Mouse (Mus musculus) CH12.LX (cell line): ENCODE data around the gene Zbtb42.

Experiments used
- CHD2 ChIP-seq: IDR thresholded peaks from 2 replicates; pipeline ENCODE4 v1.6.1; 2011; ENCODE audit warnings: low read length, improper control_type of control experiment
- CTCF ChIP-seq, 2 experiments: IDR thresholded peaks in 1 of 2; conservative IDR thresholded peaks in 1 of 2; 2 replicates each; pipeline ENCODE4 v1.5.1; 2011 to 2012; ENCODE audit warnings: low read depth in 2 of 2, low read length in 2 of 2, improper control_type of control experiment in 1 of 2, inconsistent platforms in 1 of 2, mild to moderate bottlenecking in 1 of 2, moderate library complexity in 1 of 2
- E2F4 ChIP-seq: IDR thresholded peaks from 2 replicates; pipeline ENCODE4 v1.6.1; 2011; ENCODE audit warnings: low read depth, low read length, improper control_type of control experiment; ENCODE audit not compliant: insufficient replicate concordance
- ETS1 ChIP-seq: conservative IDR thresholded peaks from 2 replicates; pipeline ENCODE4 v1.6.1; 2012; ENCODE audit warnings: low read depth, mild to moderate bottlenecking, inconsistent platforms, low read length, improper control_type of control experiment, moderate library complexity
- KAT2A ChIP-seq: IDR thresholded peaks from 2 replicates; pipeline ENCODE4 v1.6.1; 2012; ENCODE audit warnings: low read length, improper control_type of control experiment, inconsistent platforms; ENCODE audit not compliant: insufficient replicate concordance
- MAZ ChIP-seq: IDR thresholded peaks from 2 replicates; pipeline ENCODE4 v1.6.1; 2012; ENCODE audit warnings: low read depth, mild to moderate bottlenecking, inconsistent platforms, low read length, improper control_type of control experiment, moderate library complexity
- POLR2A ChIP-seq: IDR thresholded peaks from 2 replicates; pipeline ENCODE4 v1.6.1; 2011; ENCODE audit warnings: low read depth, mild to moderate bottlenecking, improper control_type of control experiment, low read length
- RAD21 ChIP-seq: IDR thresholded peaks from 2 replicates; pipeline ENCODE4 v1.6.1; 2011; ENCODE audit warnings: low read depth, mild to moderate bottlenecking, low read length, improper control_type of control experiment, moderate library complexity
- SIN3A ChIP-seq: IDR thresholded peaks from 2 replicates; pipeline ENCODE4 v1.6.1; 2012; ENCODE audit warnings: low read length, improper control_type of control experiment, inconsistent platforms
- UBTF ChIP-seq: IDR thresholded peaks from 2 replicates; pipeline ENCODE4 v1.6.1; 2012; ENCODE audit warnings: low read depth, mild to moderate bottlenecking, inconsistent platforms, low read length, improper control_type of control experiment, moderate library complexity
- USF2 ChIP-seq: conservative IDR thresholded peaks from 2 replicates; pipeline ENCODE4 v1.6.1; 2011; ENCODE audit warnings: low read depth, low read length, improper control_type of control experiment
- ZKSCAN1 ChIP-seq: IDR thresholded peaks from 2 replicates; pipeline ENCODE4 v1.6.1; 2012; ENCODE audit warnings: low read depth, inconsistent platforms, low read length, improper control_type of control experiment, borderline replicate concordance
- ZMIZ1 ChIP-seq: IDR thresholded peaks from 2 replicates; pipeline ENCODE4 v1.6.1; 2012; ENCODE audit warnings: low read depth, mild to moderate bottlenecking, inconsistent platforms, low read length, improper control_type of control experiment
- ZNF384 ChIP-seq: IDR thresholded peaks from 2 replicates; pipeline ENCODE4 v1.6.1; 2012; ENCODE audit warnings: low read depth, low read length, improper control_type of control experiment, inconsistent platforms

DNA sequence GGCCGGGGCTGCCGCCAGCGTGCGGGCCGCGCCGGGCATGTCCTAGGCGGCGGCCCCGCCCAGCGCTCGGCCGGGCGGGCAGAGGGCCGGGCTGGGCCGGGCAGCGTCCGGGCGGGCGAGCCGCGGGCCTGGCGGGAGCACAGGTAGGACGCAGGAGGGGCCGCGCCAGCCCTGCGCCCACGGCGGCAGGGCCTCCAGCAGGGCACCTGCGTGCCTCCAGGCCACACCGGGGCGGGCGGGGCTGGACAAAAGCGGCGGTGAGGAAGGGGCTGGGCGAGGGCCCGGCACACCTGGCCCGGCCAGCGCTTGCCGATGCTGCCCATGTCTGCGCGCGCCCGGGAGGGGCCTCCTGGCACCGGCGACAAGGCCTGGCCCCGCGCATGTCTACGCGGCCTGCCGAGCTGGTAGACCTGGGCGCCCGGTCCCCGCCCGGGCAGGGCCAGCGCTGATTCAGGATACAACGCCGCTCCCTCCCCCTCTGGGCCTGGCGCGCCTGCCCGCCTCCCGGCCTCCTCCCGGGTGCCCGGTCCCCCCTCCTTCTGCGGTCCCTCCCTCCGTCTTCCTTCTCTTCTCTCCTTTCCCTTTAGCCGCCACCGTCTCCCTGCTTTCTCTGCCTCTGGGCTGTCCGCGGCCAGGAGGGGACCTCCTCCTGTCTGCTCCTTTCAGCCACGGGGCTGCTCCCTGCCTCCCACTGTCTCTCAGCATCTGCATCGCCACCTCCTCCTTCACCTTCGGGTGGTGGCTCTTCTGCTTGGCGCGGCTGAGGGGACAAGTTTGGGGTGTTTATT lies 43.8 kb downstream of the Zbtb42 start:
- TF ChIP-seq MAZ (no peak), ZNF384 (no peak), CTCF (conservative IDR thresholded peaks at IDR 0.05 in 1 of 2, IDR thresholded peaks at IDR 0.05 in 1 of 2; ENCODE audit: low read depth in 2 of 2, low read length in 2 of 2) (no peak), POLR2A (no peak), UBTF (no peak), ETS1 (no peak), SIN3A (no peak), USF2 (no peak), KAT2A (no peak), E2F4 (no peak), RAD21 (no peak), ZMIZ1 (no peak), ZKSCAN1 (no peak), CHD2 (no peak)
